Mouse (Mus musculus) myocyte (in vitro differentiated cells): ENCODE data around the gene Mcur1.

ENCODE experiments used
- E2F4 ChIP-seq: IDR thresholded peaks from one replicate; pipeline ENCODE4 v1.6.1; 2011; ENCODE audit warnings: mild to moderate bottlenecking, control low read depth, moderate library complexity; ENCODE audit not compliant: insufficient read depth
- MAX ChIP-seq: IDR thresholded peaks from one replicate; pipeline ENCODE4 v1.6.1; 2011; ENCODE audit warnings: low read depth, mild to moderate bottlenecking, control low read depth
- MYOG ChIP-seq, 3 experiments: IDR thresholded peaks; one replicate each; pipeline ENCODE4 v1.6.1; 2011; ENCODE audit warnings: control low read depth in 2 of 3, low read depth in 2 of 3, mild to moderate bottlenecking in 2 of 3; ENCODE audit not compliant: insufficient read length in 2 of 3, control insufficient read depth in 1 of 3, insufficient read depth in 1 of 3
- POLR2A ChIP-seq: IDR thresholded peaks from one replicate; pipeline ENCODE4 v1.6.1; 2011; ENCODE audit warnings: low read depth, mild to moderate bottlenecking, control low read depth, moderate library complexity; ENCODE audit not compliant: insufficient read length
- POLR2AphosphoS2 ChIP-seq: IDR thresholded peaks from one replicate; pipeline ENCODE4 v1.6.1; 2011; ENCODE audit warnings: low read depth, control low read depth; ENCODE audit not compliant: insufficient read length
- USF1 ChIP-seq: IDR thresholded peaks from one replicate; pipeline ENCODE4 v1.6.1; 2011; ENCODE audit warnings: low read depth, mild to moderate bottlenecking, control low read depth, moderate library complexity

DNA sequence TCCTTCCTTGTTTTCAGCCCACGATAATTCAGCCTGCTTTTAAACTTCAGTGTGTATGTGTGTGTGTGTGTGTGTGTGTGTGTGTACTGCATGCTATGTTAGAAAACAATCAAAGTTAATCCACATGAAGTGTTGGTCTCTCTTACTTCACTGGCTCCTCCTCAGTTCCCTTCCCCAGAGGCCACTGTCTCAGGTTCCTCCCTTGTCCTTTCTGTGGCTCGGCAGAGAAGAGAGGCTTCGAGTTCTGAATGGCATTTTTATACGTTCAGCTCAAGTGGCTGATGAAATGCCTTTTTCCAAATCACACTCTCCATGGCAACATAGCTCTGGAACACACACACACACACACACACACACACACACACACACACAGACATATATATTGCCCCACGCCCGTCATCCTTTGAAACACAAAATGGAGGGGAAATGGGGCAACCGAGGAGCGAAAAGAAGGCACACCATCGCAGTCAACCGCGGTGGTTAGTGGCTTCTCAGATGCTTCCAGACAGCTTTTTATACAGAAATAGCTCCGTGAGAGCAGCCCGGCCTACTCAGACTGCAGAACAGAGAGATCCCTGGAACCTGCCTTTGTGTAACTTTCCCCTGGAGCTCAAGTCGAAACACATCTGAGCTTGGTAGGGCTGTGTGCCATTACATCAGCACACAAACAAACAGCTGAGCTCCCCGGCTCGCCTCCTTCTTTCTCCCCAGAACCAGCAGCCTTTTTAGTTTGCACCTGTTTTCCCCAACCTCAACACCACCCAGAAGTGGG, 34.4 kb downstream of the Mcur1 start:
- no peak for TF ChIP-seq POLR2AphosphoS2
- no peak for TF ChIP-seq USF1
- TF ChIP-seq POLR2A: no peak
- TF ChIP-seq E2F4: no peak
- no peak for TF ChIP-seq MAX
- peak; percentile 9 to 83 (median 49) for TF ChIP-seq MYOG (IDR thresholded peaks at IDR 0.05; ENCODE audit: control insufficient read depth in 1 of 3, insufficient read depth in 1 of 3, insufficient read length in 2 of 3, low read depth in 2 of 3)
